Mouse (Mus musculus) liver, adult (tissue): ENCODE measurements at regions not wholly inside any gene's neighbourhood (a gene's known extent, or its start where the extent isn't known, plus 50 kb on each side); places are given as distances from the start of the nearest gene placed in this dataset.

ENCODE experiments used
- GATA4 ChIP-seq: IDR thresholded peaks from 2 replicates; pipeline ENCODE4 v1.6.1; 2014; ENCODE audit warnings: mild to moderate bottlenecking, low read length; ENCODE audit not compliant: insufficient replicate concordance

GRCm38 (mm10) chr7:70810411-70811090, 444.0 kb upstream of the Nr2f2 start:
- no peak for TF ChIP-seq GATA4

GRCm38 (mm10) chr7:70804281-70804680, 437.7 kb upstream of the Nr2f2 start:
- TF ChIP-seq GATA4: no peak

GRCm38 (mm10) chr7:70799976-70800375, 433.4 kb upstream of the Nr2f2 start:
- no peak for TF ChIP-seq GATA4

GRCm38 (mm10) chr7:70799031-70799766, 432.7 kb upstream of the Nr2f2 start:
- no peak for TF ChIP-seq GATA4

GRCm38 (mm10) chr7:70796038-70796760, 429.7 kb upstream of the Nr2f2 start:
- no peak for TF ChIP-seq GATA4

- TF ChIP-seq GATA4: no peak
Measured at GRCm38 (mm10) chr7:70788902-70789796, 422.6 kb upstream of the Nr2f2 start.

- TF ChIP-seq GATA4: peak; percentile 67; the same call in 1 of the 2 replicates
Measured at GRCm38 (mm10) chr7:70787966-70788365, 421.4 kb upstream of the Nr2f2 start.

GRCm38 (mm10) chr7:70780742-70781332, 414.3 kb upstream of the Nr2f2 start:
- TF ChIP-seq GATA4: peak; percentile 9; the same call in 1 of the 2 replicates

- no peak for TF ChIP-seq GATA4
Measured at GRCm38 (mm10) chr7:70777763-70778162, 411.2 kb upstream of the Nr2f2 start.

- no peak for TF ChIP-seq GATA4
Measured at GRCm38 (mm10) chr7:70769655-70770054, 403.1 kb upstream of the Nr2f2 start.

GRCm38 (mm10) chr7:70767697-70768096, 401.2 kb upstream of the Nr2f2 start:
- TF ChIP-seq GATA4: no peak

- no peak for TF ChIP-seq GATA4
Measured at GRCm38 (mm10) chr7:70756676-70757075, 390.1 kb upstream of the Nr2f2 start.

- no peak for TF ChIP-seq GATA4
Measured at GRCm38 (mm10) chr7:70754826-70755225, 388.3 kb upstream of the Nr2f2 start.

- no peak for TF ChIP-seq GATA4
Measured at GRCm38 (mm10) chr7:70752802-70753218, 386.3 kb upstream of the Nr2f2 start.

- TF ChIP-seq GATA4: no peak
Measured at GRCm38 (mm10) chr7:70748884-70749283, 382.3 kb upstream of the Nr2f2 start.

GRCm38 (mm10) chr7:70748345-70748744, 381.8 kb upstream of the Nr2f2 start:
- TF ChIP-seq GATA4: no peak
